Mouse (Mus musculus) cerebellum, adult 2 months (tissue): ENCODE data around the gene Kcnd3.

Source experiments
- CTCF ChIP-seq: fragments of 200-500 bp; IDR thresholded peaks from 2 replicates; pipeline ENCODE4 v1.5.1; 2011; ENCODE audit warnings: low read depth, mild to moderate bottlenecking, control low read depth, low read length, moderate library complexity, borderline replicate concordance; ENCODE audit not compliant: insufficient read depth
- POLR2A ChIP-seq: fragments of 200-500 bp; IDR thresholded peaks from 2 replicates; pipeline ENCODE4 v1.6.1; 2011; ENCODE audit warnings: low read length, control low read depth, borderline replicate concordance; ENCODE audit not compliant: insufficient read depth

DNA sequence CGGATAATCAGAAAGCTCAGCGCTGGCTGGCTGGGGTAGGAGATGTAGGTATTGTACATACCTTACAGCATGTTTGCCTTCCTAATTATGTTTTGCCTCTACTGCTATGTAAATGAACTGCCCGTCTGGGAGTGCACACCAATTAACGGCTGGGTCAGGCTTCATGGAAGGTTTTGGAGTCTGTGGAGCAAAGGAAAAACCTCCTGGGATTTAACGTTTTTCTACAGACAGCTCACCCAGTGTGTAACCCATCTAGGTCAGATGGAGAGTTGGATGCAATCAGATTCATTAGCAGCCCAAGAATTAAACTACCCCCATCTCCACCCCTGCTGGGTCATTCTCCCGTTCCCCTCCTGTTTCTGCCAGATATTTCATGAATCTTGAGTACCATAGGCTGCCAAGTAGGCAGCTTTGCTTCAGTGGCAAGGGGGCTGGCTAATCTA, 117.2 kb downstream of the Kcnd3 start:
- no peak for TF ChIP-seq CTCF
- no peak for TF ChIP-seq POLR2A
